Mouse (Mus musculus) megakaryocyte, embryonic 14.5 days (primary cell): ENCODE results near the gene Hmgxb4.

Experiments
- FLI1 ChIP-seq: IDR thresholded peaks from 2 replicates; pipeline ENCODE4 v1.6.1; 2012; ENCODE audit warnings: low read length, inconsistent platforms, mixed read lengths
- GATA1 ChIP-seq: IDR thresholded peaks from 3 replicates; pipeline ENCODE4 v1.6.1; 2012; ENCODE audit warnings: mixed read lengths, low read length, inconsistent platforms, borderline replicate concordance

DNA sequence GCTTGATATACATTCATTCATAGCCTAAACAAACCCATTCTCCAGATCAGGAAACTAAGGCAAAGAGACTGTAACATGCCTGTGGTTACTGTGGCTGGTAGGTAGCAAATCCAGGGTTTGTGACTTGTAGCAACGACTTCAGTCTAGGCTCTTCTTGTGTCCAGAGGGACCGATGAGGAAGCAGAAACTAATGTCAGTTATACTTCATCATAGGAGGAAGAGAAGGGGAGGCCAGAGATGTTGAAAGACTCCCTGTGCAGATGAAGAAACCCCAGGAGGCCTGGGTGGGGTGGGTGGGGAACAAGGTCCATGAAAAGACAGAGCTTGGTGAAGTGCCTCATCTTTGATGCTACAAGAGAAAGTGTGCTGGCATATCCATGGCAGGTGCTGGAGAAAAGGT is 62.5 kb downstream of the Hmgxb4 start:
- no peak for TF ChIP-seq GATA1
- no peak for TF ChIP-seq FLI1
